Mouse (Mus musculus) intestine, embryonic 15.5 days (tissue): ENCODE measurements at regions not wholly inside any gene's neighbourhood (a gene's known extent, or its start where the extent isn't known, plus 50 kb on each side); places are given as distances from the start of the nearest gene placed in this dataset.

Experiments used
- ATAC-seq: fragments of 200-750 bp; cut with Nextera tagmentation; 2 replicates; pipeline ENCODE4 v1.8.0; 2017; ENCODE audit warnings: moderate TSS enrichment, moderate library complexity
- H3K27ac ChIP-seq: fragments of 300-500 bp; sonication (generic); 2 replicates; pipeline ENCODE4 v1.5.1; 2015; ENCODE audit warnings: mild to moderate bottlenecking, inconsistent platforms
- H3K27me3 ChIP-seq: fragments of 300-500 bp; sonication (generic); replicated peaks from 2 replicates; pipeline ENCODE4 v1.6.1; 2015; ENCODE audit warnings: inconsistent platforms
- H3K36me3 ChIP-seq: fragments of 300-500 bp; sonication (generic); 2 replicates; pipeline ENCODE4 v1.6.1; 2015; ENCODE audit warnings: inconsistent platforms
- H3K4me1 ChIP-seq: fragments of 300-500 bp; sonication (generic); replicated peaks from 2 replicates; pipeline ENCODE4 v1.6.1; 2015; ENCODE audit warnings: inconsistent platforms
- H3K4me2 ChIP-seq: fragments of 300-500 bp; sonication (generic); replicated peaks from 2 replicates; pipeline ENCODE4 v1.6.1; 2015; ENCODE audit warnings: mild to moderate bottlenecking, inconsistent platforms
- H3K4me3 ChIP-seq: fragments of 300-500 bp; sonication (generic); replicated peaks from 2 replicates; pipeline ENCODE4 v1.5.1; 2015; ENCODE audit warnings: inconsistent platforms
- H3K9ac ChIP-seq: fragments of 300-500 bp; sonication (generic); 2 replicates; pipeline ENCODE4 v1.6.1; 2015; ENCODE audit warnings: inconsistent platforms
- H3K9me3 ChIP-seq: fragments of 300-500 bp; sonication (generic); 2 replicates; pipeline ENCODE4 v1.6.1; 2016; ENCODE audit warnings: inconsistent platforms
- WGBS: fragments of 180-500 bp; shearing (Covaris S2); methylation state at CpG from one replicate; pipeline ENCODE4 v1.1.7; 2015; 5-methylcytosine and 5-hydroxymethylcytosine counted together

GRCm38 (mm10) chr8:11088946-11089665 lies 80.8 kb upstream of the Irs2 start:
- H3K4me1 ChIP-seq: no peaks in the 10 kb centered on the region; the same call in 1 of the 2 replicates
- ATAC-seq: no peak
- H3K9ac ChIP-seq: no peak overlapping the region
- H3K36me3 ChIP-seq: no peaks in the 10 kb centered on the region
- 54% methylated on average over 12 of the region's 12 CpGs for WGBS
- no peak overlapping the region for H3K4me3 ChIP-seq
- no peaks in the 10 kb centered on the region for H3K9me3 ChIP-seq
- no peaks in the 10 kb centered on the region for H3K27me3 ChIP-seq
- no peak overlapping the region for H3K27ac ChIP-seq
- H3K4me2 ChIP-seq: no peak overlapping the region

- Histone ChIP-seq H3K27ac (no peak overlapping the region), H3K4me1 (peaks cover under 1% of the 10 kb centered on the region; the same call in 1 of the 2 replicates), H3K9me3 (no peaks in the 10 kb centered on the region), H3K9ac (no peak overlapping the region), H3K4me3 (no peak overlapping the region), H3K27me3 (no peaks in the 10 kb centered on the region), H3K36me3 (no peaks in the 10 kb centered on the region), H3K4me2 (no peak overlapping the region)
- no peak for ATAC-seq
- WGBS: 45% methylated on average over 1 of the region's 1 CpGs
Measured at GRCm38 (mm10) chr8:11085244-11085643, 77.0 kb upstream of the Irs2 start.

GRCm38 (mm10) chr8:11084051-11084533 lies 75.8 kb upstream of the Irs2 start:
- ATAC-seq: no peak
- Histone ChIP-seq H3K4me2 (no peak overlapping the region), H3K36me3 (no peaks in the 10 kb centered on the region), H3K27me3 (no peaks in the 10 kb centered on the region), H3K9me3 (no peaks in the 10 kb centered on the region), H3K4me1 (peaks cover 8% of the 10 kb centered on the region), H3K9ac (no peak overlapping the region), H3K4me3 (no peak overlapping the region), H3K27ac (no peak overlapping the region)
- WGBS: 49% methylated on average over 2 of the region's 2 CpGs

DNA sequence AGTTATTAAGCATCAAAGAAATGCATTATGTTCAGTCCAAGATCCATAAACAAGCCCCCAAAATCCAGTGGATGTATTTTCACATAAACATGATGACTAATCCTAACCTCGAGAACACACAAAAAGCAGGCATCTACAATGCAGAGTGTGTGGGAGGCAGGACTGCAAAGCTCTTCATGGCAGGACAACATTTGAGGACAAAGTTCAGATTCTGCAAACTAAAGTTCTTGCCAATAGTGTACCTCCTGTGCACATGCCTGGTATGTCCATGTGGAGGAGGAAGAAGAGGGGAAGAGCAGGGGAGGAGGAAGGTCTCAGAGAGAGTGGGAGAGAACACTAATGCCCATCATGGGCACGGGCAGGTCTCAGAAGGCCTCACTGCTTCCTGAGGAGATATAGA lies 72.6 kb upstream of the Irs2 start:
- no peak overlapping the region for H3K27ac ChIP-seq
- H3K4me1 ChIP-seq: peaks cover 20% of the 10 kb centered on the region
- WGBS: 70% methylated on average over 2 of the region's 2 CpGs
- 0 out of 2 replicates have a peak, but pooled peaks have one; percentile 44 for ATAC-seq
- no peaks in the 10 kb centered on the region for H3K9me3 ChIP-seq
- H3K4me3 ChIP-seq: no peak overlapping the region
- H3K27me3 ChIP-seq: no peaks in the 10 kb centered on the region
- no peak overlapping the region for H3K4me2 ChIP-seq
- H3K36me3 ChIP-seq: no peaks in the 10 kb centered on the region
- H3K9ac ChIP-seq: no peak overlapping the region

- ATAC-seq: peak; percentile 63
- no peaks in the 10 kb centered on the region for H3K27me3 ChIP-seq
- H3K4me2 ChIP-seq: no peak overlapping the region
- no peaks in the 10 kb centered on the region for H3K9me3 ChIP-seq
- H3K27ac ChIP-seq: no peak overlapping the region
- no peaks in the 10 kb centered on the region for H3K36me3 ChIP-seq
- 44% methylated on average over 11 of the region's 11 CpGs for WGBS
- no peak overlapping the region for H3K9ac ChIP-seq
- H3K4me1 ChIP-seq: peaks cover 20% of the 10 kb centered on the region
- no peak overlapping the region for H3K4me3 ChIP-seq
Measured at GRCm38 (mm10) chr8:11079805-11080204, 71.5 kb upstream of the Irs2 start.

- ATAC-seq: 0 out of 2 replicates have a peak, but pooled peaks have one; percentile 29
Measured at GRCm38 (mm10) chr8:11077138-11077537, 68.9 kb upstream of the Irs2 start.

DNA sequence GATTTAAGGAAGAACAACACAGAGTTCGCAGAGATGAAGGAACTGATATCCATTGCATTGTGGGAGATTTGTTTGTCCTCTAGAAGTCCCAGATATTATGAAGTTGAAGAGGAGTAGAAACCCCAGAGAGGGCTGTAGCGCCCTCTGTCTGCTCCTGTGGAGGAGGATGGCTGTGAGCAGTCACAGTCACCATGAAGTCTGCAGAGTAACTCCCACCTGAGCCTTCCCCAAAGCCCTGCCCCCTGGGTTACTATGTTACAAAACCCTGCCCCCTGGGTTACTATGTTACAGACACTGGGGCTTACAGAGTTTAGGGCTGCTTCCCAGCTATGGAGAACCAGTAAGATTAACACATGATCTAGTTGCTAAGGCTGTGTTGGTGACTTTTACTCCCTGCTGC lies 62.9 kb upstream of the Irs2 start:
- H3K27ac ChIP-seq: no peak overlapping the region
- ATAC-seq: peak; percentile 61; the same call in 1 of the 2 replicates
- H3K4me1 ChIP-seq: no peaks in the 10 kb centered on the region
- no peaks in the 10 kb centered on the region for H3K9me3 ChIP-seq
- H3K27me3 ChIP-seq: no peaks in the 10 kb centered on the region
- H3K9ac ChIP-seq: no peak overlapping the region
- no peaks in the 10 kb centered on the region for H3K36me3 ChIP-seq
- 70% methylated on average over 2 of the region's 2 CpGs for WGBS
- H3K4me2 ChIP-seq: no peak overlapping the region
- H3K4me3 ChIP-seq: no peak overlapping the region

More at GRCm38 (mm10) chr8:11077138-11077537, 68.9 kb upstream of the Irs2 start:
- H3K4me3 ChIP-seq: no peak overlapping the region
- no peaks in the 10 kb centered on the region for H3K36me3 ChIP-seq
- H3K4me1 ChIP-seq: peaks cover 20% of the 10 kb centered on the region
- H3K27ac ChIP-seq: peak overlapping the region; percentile 71
- no peaks in the 10 kb centered on the region for H3K9me3 ChIP-seq
- peak overlapping the region; percentile 33; the same call in 1 of the 2 replicates for H3K4me2 ChIP-seq
- H3K9ac ChIP-seq: no peak overlapping the region
- 30% methylated on average over 9 of the region's 9 CpGs for WGBS
- no peaks in the 10 kb centered on the region for H3K27me3 ChIP-seq

GRCm38 (mm10) chr8:11067450-11067849 lies 59.2 kb upstream of the Irs2 start:
- Histone ChIP-seq H3K36me3 (no peaks in the 10 kb centered on the region), H3K27me3 (no peaks in the 10 kb centered on the region), H3K4me3 (no peak overlapping the region), H3K4me2 (no peak overlapping the region), H3K4me1 (0 out of 2 replicates have a peak, but pooled peaks cover 2% of the 10 kb centered on the region), H3K9me3 (no peaks in the 10 kb centered on the region), H3K27ac (no peak overlapping the region), H3K9ac (no peak overlapping the region)
- no peak for ATAC-seq
- WGBS: 77% methylated on average over 7 of the region's 7 CpGs

DNA sequence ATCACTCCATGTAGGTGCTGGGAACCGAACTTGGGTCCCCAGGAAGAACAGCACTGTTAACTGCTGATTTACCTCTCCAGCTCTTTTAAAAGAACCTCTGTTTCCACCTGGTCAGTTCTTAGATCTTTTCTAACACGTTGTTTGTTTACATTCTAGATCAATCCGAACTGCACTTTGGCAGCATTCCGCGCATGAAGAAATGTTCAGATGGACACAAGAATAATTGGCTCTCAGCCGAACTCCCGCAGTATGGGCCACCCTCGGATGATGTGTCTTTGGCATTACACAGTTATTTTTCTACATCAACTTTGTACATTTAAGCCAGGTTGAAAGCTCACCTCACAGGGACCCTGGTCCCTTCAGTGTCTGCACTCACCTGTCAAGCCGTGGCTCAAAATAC lies 57.7 kb upstream of the Irs2 start:
- no peak overlapping the region for H3K4me2 ChIP-seq
- 0 out of 2 replicates have a peak, but pooled peaks cover 2% of the 10 kb centered on the region for H3K4me1 ChIP-seq
- H3K27me3 ChIP-seq: no peaks in the 10 kb centered on the region
- H3K27ac ChIP-seq: no peak overlapping the region
- 83% methylated on average over 9 of the region's 9 CpGs for WGBS
- no peaks in the 10 kb centered on the region for H3K36me3 ChIP-seq
- H3K9me3 ChIP-seq: no peaks in the 10 kb centered on the region
- no peak for ATAC-seq
- H3K9ac ChIP-seq: no peak overlapping the region
- no peak overlapping the region for H3K4me3 ChIP-seq

GRCm38 (mm10) chr8:11065303-11065702 lies 57.0 kb upstream of the Irs2 start:
- Histone ChIP-seq H3K27ac (no peak overlapping the region), H3K4me2 (no peak overlapping the region), H3K9me3 (no peaks in the 10 kb centered on the region), H3K9ac (no peak overlapping the region), H3K4me1 (0 out of 2 replicates have a peak, but pooled peaks cover 2% of the 10 kb centered on the region), H3K4me3 (no peak overlapping the region), H3K27me3 (no peaks in the 10 kb centered on the region), H3K36me3 (no peaks in the 10 kb centered on the region)
- 42% methylated on average over 4 of the region's 4 CpGs for WGBS
- no peak for ATAC-seq

GRCm38 (mm10) chr8:11063058-11063457 lies 54.8 kb upstream of the Irs2 start:
- Histone ChIP-seq H3K9ac (no peak overlapping the region), H3K36me3 (no peaks in the 10 kb centered on the region), H3K27me3 (no peaks in the 10 kb centered on the region), H3K27ac (peak overlapping the region; percentile 58), H3K4me2 (no peak overlapping the region), H3K4me3 (no peak overlapping the region), H3K9me3 (no peaks in the 10 kb centered on the region), H3K4me1 (0 out of 2 replicates have a peak, but pooled peaks cover 2% of the 10 kb centered on the region)
- peak; percentile 87 for ATAC-seq
- 56% methylated on average over 8 of the region's 8 CpGs for WGBS

- H3K4me2 ChIP-seq: no peak overlapping the region
- no peak overlapping the region for H3K4me3 ChIP-seq
- no peaks in the 10 kb centered on the region for H3K9me3 ChIP-seq
- WGBS: 48% methylated on average over 3 of the region's 3 CpGs
- H3K9ac ChIP-seq: no peak overlapping the region
- no peaks in the 10 kb centered on the region for H3K36me3 ChIP-seq
- H3K4me1 ChIP-seq: 0 out of 2 replicates have a peak, but pooled peaks cover 2% of the 10 kb centered on the region
- peak; percentile 52 for ATAC-seq
- peak overlapping the region; percentile 58 for H3K27ac ChIP-seq
- no peaks in the 10 kb centered on the region for H3K27me3 ChIP-seq
Measured at GRCm38 (mm10) chr8:11062348-11062946, 54.2 kb upstream of the Irs2 start.
